Mouse (Mus musculus) bone marrow, adult 2 months (tissue): ENCODE measurements around the gene Sde2.

Experiments used
- CTCF ChIP-seq: fragments of 200-500 bp; IDR thresholded peaks from 2 replicates; pipeline ENCODE4 v1.5.1; 2011; ENCODE audit warnings: low read length, control low read depth; ENCODE audit not compliant: control insufficient read depth, insufficient read depth
- POLR2A ChIP-seq: fragments of 200-500 bp; IDR thresholded peaks from 2 replicates; pipeline ENCODE4 v1.6.1; 2011; ENCODE audit warnings: low read depth, mild to moderate bottlenecking, control low read depth, low read length, borderline replicate concordance; ENCODE audit not compliant: control insufficient read depth

DNA sequence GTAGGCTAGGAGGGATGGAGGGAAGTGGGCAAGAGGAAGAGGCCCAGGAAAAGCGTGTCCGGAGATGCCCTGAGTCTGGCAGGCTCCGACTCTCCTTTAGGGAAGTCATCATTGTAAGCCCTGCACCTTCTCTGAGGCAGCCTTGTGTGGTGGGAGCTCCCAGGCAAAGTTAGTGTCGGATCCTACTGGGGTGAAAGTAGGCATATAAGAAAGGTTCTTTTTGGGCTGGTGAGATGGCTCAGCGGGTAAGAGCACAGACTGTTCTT lies 53.8 kb downstream of the Sde2 start:
- no peak for TF ChIP-seq CTCF
- no peak for TF ChIP-seq POLR2A
